Mouse (Mus musculus) heart, postnatal 10 days (tissue): ENCODE results near the gene March10. TPM values are rescaled to one million over a fixed set of nuclear protein-coding genes. Genes with fewer than 3 reads are reported as not detected.

Source experiments
- DNase-seq, 2 experiments: peaks; one replicate each; pipeline ENCODE4 v3.0.0; 2021
- intact Hi-C: fragments of 180-260 bp; cut with DNase I; formaldehyde crosslinking; loops from one replicate; pipeline ENCODE4 v1.15.1; 2025
- total RNA-seq, 2 experiments: library from RNA; stranded (reverse); gene quantifications; 2 replicates each; pipeline ENCODE4 v1.2.3; 2021

Gene March10
- total RNA-seq, 2 experiments from 2014 or later = not detected

DNA sequence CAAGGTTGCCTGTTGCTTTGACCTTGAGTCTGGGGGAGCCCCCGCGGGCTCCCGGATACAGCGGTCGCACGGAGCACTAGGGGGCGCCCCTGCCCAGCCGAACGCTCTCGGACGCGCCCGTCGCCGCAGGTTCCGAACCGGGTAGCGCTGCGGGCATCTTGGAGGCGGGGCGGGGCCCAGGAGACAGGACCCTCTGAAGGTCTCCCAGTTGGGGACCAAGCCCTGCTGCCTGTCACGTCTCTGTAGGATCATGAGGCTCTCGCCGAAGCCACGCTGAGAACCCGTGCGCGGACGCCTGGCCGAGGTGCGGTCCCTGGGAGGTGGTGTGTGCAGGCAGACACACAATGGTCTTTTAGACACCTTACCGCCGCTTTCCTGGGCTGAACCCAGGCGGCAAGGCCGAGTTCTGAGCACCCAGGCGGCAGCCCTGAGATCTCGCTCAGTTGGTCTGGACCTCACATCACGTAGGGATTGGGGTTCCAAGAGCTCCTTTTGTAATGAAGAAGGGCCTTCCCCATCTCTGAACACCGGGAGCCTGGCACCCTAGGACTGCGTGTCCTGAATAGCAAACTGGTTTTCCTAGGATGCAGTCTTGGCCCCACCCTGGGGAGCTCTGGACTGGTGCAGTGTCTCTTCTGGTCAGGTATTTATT is 93.5 kb downstream of the March10 start:
- DNase-seq = peak; percentile 87 to 89
- intact Hi-C loops = loop anchor here (1.0 kb wide), 1 partner anchor 229 kb away; no protein-coding TSS in a partner anchor

DNA sequence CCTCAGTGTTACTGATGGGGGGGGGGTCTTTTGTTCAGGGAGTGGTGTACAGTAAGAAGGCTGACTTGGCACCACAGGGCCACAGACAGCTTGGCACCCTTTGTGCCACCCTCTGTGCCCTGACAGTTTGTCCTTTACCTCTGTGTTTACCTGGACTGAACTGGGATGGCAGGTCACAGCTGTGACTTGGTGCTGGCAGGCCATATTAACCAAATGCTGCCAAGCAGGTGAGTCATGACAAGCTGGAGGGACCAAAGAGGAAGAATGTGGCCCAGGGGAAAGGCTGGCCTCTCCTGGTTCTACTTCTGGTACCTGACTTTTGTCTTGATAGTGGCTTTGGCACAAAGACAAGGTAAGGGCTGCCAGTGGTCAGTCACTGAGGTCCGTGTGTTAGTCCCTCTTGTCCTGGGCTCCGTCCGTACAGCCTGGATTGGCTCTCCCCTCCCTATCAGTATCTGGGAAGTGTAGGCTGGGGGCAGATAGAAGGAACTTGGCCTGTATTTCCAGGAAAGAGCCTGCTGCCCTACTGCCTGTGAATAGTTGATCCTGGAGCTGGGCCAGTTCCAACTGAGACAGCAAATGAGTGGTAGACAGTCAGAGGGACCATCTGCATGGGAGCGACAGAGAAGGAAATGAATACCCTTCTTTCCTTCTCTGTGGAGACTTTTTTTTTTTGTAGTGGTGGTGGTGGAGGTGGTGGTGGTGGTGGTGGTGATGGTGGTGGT is 94.3 kb downstream of the March10 start:
- no peak for DNase-seq
- intact Hi-C loops = no loop called here

- intact Hi-C loops = no loop called here
These were observed 100.2 kb downstream of the March10 start for GRCm38 (mm10) chr11:105356301-105356700.

GRCm38 (mm10) chr11:105353891-105354280 is 102.6 kb downstream of the March10 start:
- intact Hi-C loops = loop anchor here (2.0 kb wide), 1 partner anchor 239 kb away; no protein-coding TSS in a partner anchor
- DNase-seq = no peak

More at GRCm38 (mm10) chr11:105356301-105356700, 100.2 kb downstream of the March10 start:
- no peak for DNase-seq

GRCm38 (mm10) chr11:105352954-105353890 is 103.3 kb downstream of the March10 start:
- DNase-seq = peak; percentile 95
- intact Hi-C loops = loop anchor here (2.0 kb wide), 1 partner anchor 240 kb away; no protein-coding TSS in a partner anchor

DNA sequence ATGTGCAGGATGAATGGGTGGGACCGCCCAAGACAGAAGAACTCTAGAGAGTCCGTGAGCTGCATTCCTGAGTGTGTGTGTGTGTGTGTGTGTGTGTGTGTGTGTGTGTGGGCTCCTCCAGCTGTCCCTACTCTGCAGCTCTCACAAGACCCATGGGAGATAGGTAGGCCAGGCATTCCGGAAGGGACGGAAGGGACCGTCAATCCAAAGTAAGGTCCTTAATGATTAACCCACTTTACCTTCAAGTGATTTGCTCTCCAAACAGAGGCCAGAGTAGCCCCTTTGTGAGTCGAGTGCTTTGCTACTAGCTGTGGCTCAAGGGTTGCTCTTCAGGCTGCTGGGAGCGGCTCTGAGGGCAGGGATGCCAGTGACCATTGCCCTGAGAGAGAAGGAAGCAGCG is 104.4 kb downstream of the March10 start:
- intact Hi-C loops = loop anchor here (2.0 kb wide), 1 partner anchor 241 kb away; no protein-coding TSS in a partner anchor
- no peak for DNase-seq

- intact Hi-C loops = no loop called here
- DNase-seq = no peak
These were observed 105.9 kb downstream of the March10 start for GRCm38 (mm10) chr11:105350643-105351042.

GRCm38 (mm10) chr11:105349780-105350324 is 106.7 kb downstream of the March10 start:
- intact Hi-C loops = loop anchor here (5.0 kb wide), 2 partner anchors 78 to 507 kb away; no protein-coding TSS in a partner anchor

DNA sequence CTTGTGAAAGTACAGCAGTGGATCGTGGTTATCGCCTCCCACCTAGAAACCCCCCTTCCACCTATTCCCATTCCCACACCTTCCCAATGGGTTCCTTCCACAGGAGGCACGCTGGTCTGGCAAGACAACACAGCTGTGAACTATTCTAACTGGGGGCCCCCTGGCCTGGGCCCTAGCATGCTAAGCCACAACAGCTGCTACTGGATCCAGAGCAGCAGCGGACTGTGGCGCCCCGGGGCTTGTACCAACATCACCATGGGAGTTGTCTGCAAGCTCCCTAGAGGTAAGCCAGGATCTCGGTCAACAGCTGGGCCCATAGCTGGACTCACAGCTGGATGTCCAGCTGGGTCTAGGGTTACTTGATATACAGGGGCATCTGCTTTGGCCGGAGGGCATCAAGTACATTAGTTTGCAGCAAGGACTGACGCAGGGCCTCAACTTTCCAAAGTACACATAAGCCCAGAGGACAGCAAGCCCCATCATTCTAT is 108.0 kb downstream of the March10 start:
- intact Hi-C loops = loop anchor here (1.0 to 5.0 kb wide), 4 partner anchors 76 to 563 kb away; no protein-coding TSS in a partner anchor
- no peak for DNase-seq

More at GRCm38 (mm10) chr11:105349780-105350324, 106.7 kb downstream of the March10 start:
- no peak for DNase-seq

GRCm38 (mm10) chr11:105347162-105348161 is 109.1 kb downstream of the March10 start:
- intact Hi-C loops = loop anchor here (1.0 to 5.0 kb wide), 4 partner anchors 75 to 564 kb away; no protein-coding TSS in a partner anchor
- peak; percentile 87 to 93 for DNase-seq

DNA sequence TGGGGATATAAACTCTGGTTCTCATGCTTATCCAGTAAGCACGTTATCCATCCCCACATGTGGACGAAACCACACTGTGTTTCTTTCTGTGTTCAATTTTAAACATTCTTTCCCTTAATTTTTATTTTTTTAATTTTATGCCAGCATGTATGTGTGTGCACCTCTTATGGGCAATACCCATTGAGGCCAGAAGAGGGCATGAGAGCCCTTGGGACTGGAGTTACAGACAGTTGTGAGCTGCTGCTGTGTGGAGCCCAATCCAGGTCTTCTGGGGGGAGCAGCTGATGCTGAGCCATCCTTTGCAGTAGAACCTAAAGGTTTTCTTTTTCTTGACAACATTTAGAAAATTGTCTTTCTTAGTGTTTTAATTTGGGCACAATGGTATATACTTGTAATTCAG is 111.3 kb downstream of the March10 start:
- intact Hi-C loops = loop anchor here (5.0 kb wide), 2 partner anchors 73 to 512 kb away; no protein-coding TSS in a partner anchor
- DNase-seq = peak; percentile 39 to 46

GRCm38 (mm10) chr11:105338596-105339390 is 117.7 kb downstream of the March10 start:
- DNase-seq = no peak
- intact Hi-C loops = no loop called here

DNA sequence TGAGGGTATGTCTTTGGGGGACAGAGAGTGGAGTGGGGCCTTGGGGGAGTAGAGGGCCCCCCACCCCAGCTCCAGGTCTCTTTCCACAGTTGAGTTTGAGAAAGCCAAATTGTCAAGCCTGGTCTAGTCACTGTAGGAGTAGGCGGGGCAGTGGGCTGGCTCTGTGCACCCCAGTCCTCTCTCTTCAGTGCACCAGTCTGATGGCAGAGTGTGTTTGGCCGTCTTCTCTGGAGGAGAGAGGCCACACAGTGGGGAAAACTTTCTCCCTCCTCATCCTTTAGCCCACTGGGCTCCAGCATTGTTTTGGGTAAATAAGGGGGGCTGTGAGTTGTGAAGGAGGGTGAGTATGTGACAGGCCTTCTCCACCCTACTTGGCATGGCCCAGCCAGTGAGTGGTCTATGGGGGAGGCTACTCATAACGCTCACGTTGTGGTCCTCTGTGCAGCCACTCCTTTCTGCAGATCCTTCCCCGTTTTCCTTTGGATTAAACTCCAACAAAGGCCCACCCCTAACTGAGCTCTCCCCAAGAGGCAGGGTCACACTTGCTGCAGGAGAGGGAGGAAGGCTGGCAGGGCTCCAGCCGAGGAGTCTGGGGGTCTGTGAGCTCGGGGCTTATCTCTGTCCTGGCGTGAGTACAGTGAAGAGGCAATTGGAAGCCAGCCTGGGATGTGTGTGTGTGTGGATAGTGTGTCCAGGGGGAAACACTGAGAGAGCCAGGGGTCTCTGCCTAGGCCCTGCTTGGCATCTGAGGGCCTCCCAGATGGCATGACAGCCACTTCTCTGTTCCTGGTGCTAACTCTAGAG is 122.5 kb downstream of the March10 start:
- intact Hi-C loops = no loop called here
- DNase-seq = no peak

GRCm38 (mm10) chr11:105332468-105332867 is 124.1 kb downstream of the March10 start:
- intact Hi-C loops = no loop called here
- DNase-seq = peak; percentile 52 to 74

- intact Hi-C loops = no loop called here
- DNase-seq = peak; percentile 61 to 86
These were observed 124.8 kb downstream of the March10 start for GRCm38 (mm10) chr11:105331732-105332131.

- intact Hi-C loops = no loop called here
- no peak for DNase-seq
These were observed 125.4 kb downstream of the March10 start for GRCm38 (mm10) chr11:105331129-105331528.

DNA sequence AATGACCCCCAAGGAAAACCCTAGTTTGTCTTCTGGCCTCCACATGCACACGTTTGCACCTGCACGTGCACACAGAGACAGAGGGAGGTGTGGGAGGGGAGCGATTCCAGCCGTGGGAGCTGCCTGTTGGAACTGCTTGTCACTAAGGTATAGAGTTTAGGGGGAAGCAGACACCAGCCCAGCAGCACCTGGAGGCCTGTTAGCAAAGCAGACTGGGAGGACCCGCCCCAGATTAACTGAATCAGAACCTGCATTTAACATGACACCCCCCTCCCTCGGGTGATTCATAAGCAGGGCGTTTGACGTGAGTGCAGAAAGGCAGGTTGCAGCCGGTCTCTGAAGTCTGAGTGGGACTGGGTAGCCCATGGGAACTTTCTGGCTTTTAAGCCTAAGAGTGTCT is 126.6 kb downstream of the March10 start:
- intact Hi-C loops = no loop called here

More for the DNA sequence above, 126.6 kb downstream of the March10 start:
- no peak for DNase-seq
